Mouse (Mus musculus): Measurements from ENCODE around the gene Thap11. TPM values are rescaled to one million over a fixed set of nuclear protein-coding genes. Genes with fewer than 3 reads are reported as not detected.

Gene Thap11
- polyA plus RNA-seq, 1 experiment from 2014 or later, result 62.2 TPM

- Histone ChIP-seq H3K4me3 (replicated peaks) (peak within 1 kb of the TSS; percentile 90; the same call in 1 of the 2 replicates), H3K4me1 (replicated peaks) (peaks cover 32% of the 10 kb centered on the region), H3K9ac (replicated peaks) (no peak within 1 kb of the TSS), H3K4me2 (replicated peaks) (no peak within 1 kb of the TSS), H3K9me3 (no peaks in the 10 kb centered on the region), H3K27ac (no peak within 1 kb of the TSS), H3K36me3 (peaks cover 16% of the 10 kb centered on the region), H3K27me3 (no peaks in the 10 kb centered on the region)
- no peak for ATAC-seq
- 93% methylated on average over 3 of the region's 3 CpGs for WGBS
Measured at GRCm38 (mm10) chr8:105853178-105853577, 1.8 kb upstream of the Thap11 start, which contains the start of gene Cenpt. Gene Cenpt, minus strand, starts transcription at chr8:105853278.

- Histone ChIP-seq H3K27me3 (no peaks in the 10 kb centered on the region), H3K27ac (peak overlapping the region; percentile 47; the same call in 1 of the 2 replicates), H3K9ac (replicated peaks) (peak overlapping the region; percentile 91; the same call in 1 of the 2 replicates), H3K36me3 (peaks cover 11% of the 10 kb centered on the region), H3K4me2 (replicated peaks) (peak overlapping the region; percentile 99), H3K4me1 (replicated peaks) (peaks cover 43% of the 10 kb centered on the region), H3K9me3 (no peaks in the 10 kb centered on the region), H3K4me3 (replicated peaks) (peak overlapping the region; percentile 83)
- ATAC-seq, result no peak; the same call in none of the 2 replicates
- WGBS, result 28% methylated on average over 8 of the region's 8 CpGs
Measured at GRCm38 (mm10) chr8:105854303-105854702, 629 bp upstream of the Thap11 start.

GRCm38 (mm10) chr8:105855248-105856167, 576 bp downstream of the Thap11 start:
- WGBS, result under 1% methylated on average over 71 of the region's 71 CpGs
- peak; percentile 0; the same call in 1 of the 2 replicates for ATAC-seq

GRCm38 (mm10) chr8:105856168-105856835, 1.4 kb downstream of the Thap11 start:
- H3K4me3 ChIP-seq (replicated peaks), result peak overlapping the region; percentile 83
- H3K36me3 ChIP-seq, result peaks cover 7% of the 10 kb centered on the region
- H3K27ac ChIP-seq, result peak overlapping the region; percentile 83
- H3K27me3 ChIP-seq, result no peaks in the 10 kb centered on the region
- no peak for ATAC-seq
- H3K9ac ChIP-seq (replicated peaks), result peak overlapping the region; percentile 91
- H3K9me3 ChIP-seq, result no peaks in the 10 kb centered on the region
- peaks cover 47% of the 10 kb centered on the region for H3K4me1 ChIP-seq (replicated peaks)
- 24% methylated on average over 15 of the region's 15 CpGs for WGBS
- H3K4me2 ChIP-seq (replicated peaks), result peak overlapping the region; percentile 99

More at GRCm38 (mm10) chr8:105855248-105856167, 576 bp downstream of the Thap11 start:
- H3K4me2 ChIP-seq (replicated peaks), result peak overlapping the region; percentile 99
- peak overlapping the region; percentile 83 for H3K4me3 ChIP-seq (replicated peaks)
- H3K27ac ChIP-seq, result peak overlapping the region; percentile 83
- H3K4me1 ChIP-seq (replicated peaks), result peaks cover 48% of the 10 kb centered on the region
- H3K36me3 ChIP-seq, result peaks cover 7% of the 10 kb centered on the region
- H3K9ac ChIP-seq (replicated peaks), result peak overlapping the region; percentile 91
- no peaks in the 10 kb centered on the region for H3K27me3 ChIP-seq
- no peaks in the 10 kb centered on the region for H3K9me3 ChIP-seq

GRCm38 (mm10) chr8:105858495-105858894, 3.6 kb downstream of the Thap11 start:
- H3K9ac ChIP-seq (replicated peaks), result no peak overlapping the region
- 82% methylated on average over 5 of the region's 5 CpGs for WGBS
- no peak overlapping the region for H3K4me2 ChIP-seq (replicated peaks)
- no peak overlapping the region for H3K4me3 ChIP-seq (replicated peaks)
- peaks cover 11% of the 10 kb centered on the region for H3K36me3 ChIP-seq
- ATAC-seq, result no peak
- no peak overlapping the region for H3K27ac ChIP-seq
- H3K4me1 ChIP-seq (replicated peaks), result peaks cover 64% of the 10 kb centered on the region
- H3K9me3 ChIP-seq, result no peaks in the 10 kb centered on the region
- no peaks in the 10 kb centered on the region for H3K27me3 ChIP-seq

GRCm38 (mm10) chr8:105859314-105859713, 4.4 kb downstream of the Thap11 start:
- peaks cover 71% of the 10 kb centered on the region for H3K4me1 ChIP-seq (replicated peaks)
- H3K9ac ChIP-seq (replicated peaks), result no peak overlapping the region
- H3K36me3 ChIP-seq, result peaks cover 12% of the 10 kb centered on the region
- H3K27me3 ChIP-seq, result no peaks in the 10 kb centered on the region
- H3K9me3 ChIP-seq, result no peaks in the 10 kb centered on the region
- H3K4me2 ChIP-seq (replicated peaks), result peak overlapping the region; percentile 95; the same call in 1 of the 2 replicates
- ATAC-seq, result no peak
- 0 out of 2 replicates have a peak overlapping the region, but pooled peaks have one; percentile 99 for H3K4me3 ChIP-seq (replicated peaks)
- peak overlapping the region; percentile 88; the same call in 1 of the 2 replicates for H3K27ac ChIP-seq
- WGBS, result 74% methylated on average over 5 of the region's 5 CpGs

- Histone ChIP-seq H3K27me3 (no peaks in the 10 kb centered on the region), H3K27ac (peak within 1 kb of the TSS; percentile 91), H3K4me2 (replicated peaks) (peak within 1 kb of the TSS; percentile 95), H3K36me3 (peaks cover 12% of the 10 kb centered on the region), H3K9me3 (no peaks in the 10 kb centered on the region), H3K4me1 (replicated peaks) (peaks cover 77% of the 10 kb centered on the region), H3K9ac (replicated peaks) (peak within 1 kb of the TSS; percentile 98), H3K4me3 (replicated peaks) (peak within 1 kb of the TSS; percentile 99)
- under 1% methylated on average over 57 of the region's 59 CpGs for WGBS
- ATAC-seq, result peak; percentile 98
Measured at GRCm38 (mm10) chr8:105860143-105860981, 5.4 kb downstream of the Thap11 start, which contains the start of gene Nutf2. Gene Nutf2, plus strand, starts transcription at chr8:105860580.

- Histone ChIP-seq H3K27me3 (no peaks in the 10 kb centered on the region), H3K4me2 (replicated peaks) (peak overlapping the region; percentile 95), H3K36me3 (peaks cover 22% of the 10 kb centered on the region), H3K27ac (no peak overlapping the region), H3K4me3 (replicated peaks) (peak overlapping the region; percentile 99), H3K9me3 (no peaks in the 10 kb centered on the region), H3K4me1 (replicated peaks) (peaks cover 67% of the 10 kb centered on the region), H3K9ac (replicated peaks) (peak overlapping the region; percentile 98)
- ATAC-seq, result no peak
- WGBS, result 4% methylated on average over 1 of the region's 1 CpGs
Measured at GRCm38 (mm10) chr8:105861951-105862350, 7.0 kb downstream of the Thap11 start.

GRCm38 (mm10) chr8:105866364-105867029, 11.6 kb downstream of the Thap11 start:
- no peaks in the 10 kb centered on the region for H3K27me3 ChIP-seq
- no peak overlapping the region for H3K4me2 ChIP-seq (replicated peaks)
- H3K4me3 ChIP-seq (replicated peaks), result no peak overlapping the region
- H3K4me1 ChIP-seq (replicated peaks), result peaks cover 30% of the 10 kb centered on the region
- no peaks in the 10 kb centered on the region for H3K9me3 ChIP-seq
- H3K27ac ChIP-seq, result no peak overlapping the region
- WGBS, result 87% methylated on average over 6 of the region's 6 CpGs
- peaks cover 52% of the 10 kb centered on the region for H3K36me3 ChIP-seq
- no peak for ATAC-seq
- H3K9ac ChIP-seq (replicated peaks), result no peak overlapping the region

- H3K4me1 ChIP-seq (replicated peaks), result no peaks in the 10 kb centered on the region
- 93% methylated on average over 6 of the region's 6 CpGs for WGBS
- ATAC-seq, result no peak
- H3K36me3 ChIP-seq, result peaks cover 71% of the 10 kb centered on the region
- no peaks in the 10 kb centered on the region for H3K9me3 ChIP-seq
- no peaks in the 10 kb centered on the region for H3K27me3 ChIP-seq
- no peak overlapping the region for H3K4me2 ChIP-seq (replicated peaks)
- no peak overlapping the region for H3K4me3 ChIP-seq (replicated peaks)
- no peak overlapping the region for H3K9ac ChIP-seq (replicated peaks)
- no peak overlapping the region for H3K27ac ChIP-seq
Measured at GRCm38 (mm10) chr8:105874301-105874700, 19.4 kb downstream of the Thap11 start.
